Mouse (Mus musculus): Measurements from ENCODE around the gene Ubr3.
A peak's percentile ranks its signal among the peaks of the same experiment; 100 is the strongest.

Gene Ubr3

DNA sequence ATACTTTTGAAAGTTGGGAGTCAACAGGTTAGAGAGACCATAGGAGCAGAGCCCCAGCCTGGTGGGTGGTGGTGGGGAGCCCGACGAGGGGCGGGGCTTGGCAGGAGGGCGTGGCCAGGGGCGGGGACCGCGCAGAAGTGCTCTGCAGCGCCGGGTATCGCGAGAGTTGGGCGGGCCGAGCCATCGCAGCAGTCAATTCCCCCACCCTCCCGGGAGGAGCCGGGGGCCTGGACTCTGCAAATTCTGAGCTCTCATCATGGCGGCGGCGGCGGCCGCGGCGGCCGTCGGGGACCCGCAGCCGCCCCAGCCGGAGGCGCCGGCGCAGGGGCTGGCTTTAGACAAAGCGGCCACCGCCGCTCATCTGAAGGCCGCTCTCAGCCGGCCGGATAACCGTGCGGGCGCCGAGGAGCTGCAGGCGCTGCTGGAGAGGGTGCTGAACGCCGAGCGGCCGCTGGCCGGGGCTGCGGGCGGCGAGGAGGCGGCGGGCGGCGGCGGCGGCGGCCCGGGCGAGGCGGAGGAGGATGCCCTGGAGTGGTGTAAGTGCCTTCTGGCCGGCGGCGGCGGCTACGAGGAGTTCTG is at the start of gene Ubr3:
Gene Ubr3, plus strand, starts transcription at position 208 of the 579 bp plus-strand sequence.
- peak; percentile 95 to 96 for DNase-seq (ENCODE audit: low spot score in 2 of 2)

DNA sequence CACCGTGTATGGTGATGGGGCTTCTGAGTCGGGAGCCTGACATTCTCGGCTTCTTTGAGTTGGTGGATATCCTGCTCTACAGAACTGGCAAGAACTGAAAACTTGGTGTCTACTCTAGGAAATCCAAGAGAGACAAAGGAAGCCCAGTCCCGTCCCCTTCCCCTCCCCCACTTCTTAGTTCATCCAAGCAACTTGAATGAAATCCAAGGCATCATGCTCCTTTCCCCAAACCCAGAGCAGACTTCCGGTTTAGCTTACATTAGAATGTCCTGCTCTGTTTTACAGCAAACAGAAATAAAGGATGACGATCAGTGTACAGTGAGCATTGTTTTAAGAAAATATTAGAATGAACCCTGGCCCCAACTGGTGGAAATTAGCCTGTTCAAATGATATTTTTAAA is 47.8 kb upstream of the Ubr3 start:
- peak in 1 of 2 experiments; percentile 8 for DNase-seq (ENCODE audit: low spot score in 2 of 2)

DNA sequence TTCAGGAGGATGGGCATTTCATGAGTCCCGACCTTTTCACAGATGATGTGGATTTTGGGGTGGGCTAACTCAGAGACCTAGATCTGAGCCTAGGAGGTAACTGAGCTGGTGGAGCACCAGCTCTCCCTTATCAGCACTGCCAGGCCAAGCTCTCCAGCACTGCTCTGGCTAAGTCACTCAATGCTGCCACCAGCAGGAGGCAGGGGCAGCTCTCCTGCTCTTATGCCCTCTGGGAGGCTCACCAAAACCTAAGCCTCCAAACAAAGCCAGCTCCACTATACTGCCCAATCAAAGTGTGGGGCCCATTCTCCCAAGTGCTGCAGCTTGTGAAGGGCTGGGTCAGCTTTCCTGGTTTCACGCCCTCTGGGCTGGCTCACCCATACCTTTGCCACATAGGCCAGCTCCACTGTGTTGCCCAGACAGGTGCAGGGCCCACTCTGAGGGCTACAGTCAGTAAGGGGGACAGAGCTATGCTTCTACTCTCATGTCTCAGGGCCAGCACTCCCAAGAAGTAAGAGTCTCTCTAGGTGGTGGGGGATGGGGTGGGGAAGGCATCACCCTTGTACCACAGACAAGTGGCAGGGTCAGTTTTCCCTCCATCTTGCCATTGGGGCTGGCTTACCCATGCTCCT is 45.5 kb upstream of the Ubr3 start:
- no peak for DNase-seq (ENCODE audit: low spot score in 2 of 2)

DNA sequence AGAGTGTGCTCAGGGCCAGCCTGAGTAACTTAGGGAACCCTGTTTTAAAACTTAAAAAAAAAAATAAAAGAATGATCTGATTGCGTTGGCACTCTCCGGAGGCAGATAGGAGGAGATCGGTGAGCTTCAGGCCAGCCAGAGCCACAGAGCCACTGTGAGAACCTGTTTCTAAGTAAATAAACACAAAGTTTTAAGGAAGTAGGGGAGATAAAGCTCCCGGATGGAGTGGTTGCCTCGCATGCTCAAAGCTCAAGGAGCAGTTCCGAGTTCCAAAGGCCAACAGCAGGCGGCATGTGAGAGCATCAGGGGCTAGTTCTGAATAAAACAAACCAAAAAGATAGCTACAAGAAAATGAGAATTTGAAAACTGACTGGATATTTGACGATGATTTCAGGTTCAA is 40.7 kb upstream of the Ubr3 start:
- no peak for DNase-seq (ENCODE audit: low spot score in 2 of 2)

- no peak for DNase-seq (ENCODE audit: low spot score in 2 of 2)
These were observed 39.2 kb upstream of the Ubr3 start for GRCm38 (mm10) chr2:69857882-69858281.

- peak; percentile 14 to 19 for DNase-seq (ENCODE audit: low spot score in 2 of 2)
These were observed 36.0 kb upstream of the Ubr3 start for GRCm38 (mm10) chr2:69860972-69861452.

- DNase-seq (ENCODE audit: low spot score in 2 of 2): peak; percentile 92
These were observed 35.5 kb upstream of the Ubr3 start, which contains the start of gene Ssb for GRCm38 (mm10) chr2:69861485-69862091. Ssb (plus strand) TSS chr2:69861562.

GRCm38 (mm10) chr2:69862117-69862657 is 34.9 kb upstream of the Ubr3 start:
- no peak for DNase-seq (ENCODE audit: low spot score in 2 of 2)

GRCm38 (mm10) chr2:69883990-69884391 is 13.1 kb upstream of the Ubr3 start:
- no peak for DNase-seq (ENCODE audit: low spot score in 2 of 2)

- DNase-seq (ENCODE audit: low spot score in 2 of 2): no peak
These were observed 12.5 kb upstream of the Ubr3 start for GRCm38 (mm10) chr2:69884581-69884980.

GRCm38 (mm10) chr2:69885050-69885449 is 12.0 kb upstream of the Ubr3 start:
- no peak for DNase-seq (ENCODE audit: low spot score in 2 of 2)

- DNase-seq (ENCODE audit: low spot score in 2 of 2): peak; percentile 79 to 85
These were observed 11.4 kb upstream of the Ubr3 start, which contains the start of gene Mettl5 for GRCm38 (mm10) chr2:69885451-69886305. Mettl5 (minus strand) TSS chr2:69885615.

DNA sequence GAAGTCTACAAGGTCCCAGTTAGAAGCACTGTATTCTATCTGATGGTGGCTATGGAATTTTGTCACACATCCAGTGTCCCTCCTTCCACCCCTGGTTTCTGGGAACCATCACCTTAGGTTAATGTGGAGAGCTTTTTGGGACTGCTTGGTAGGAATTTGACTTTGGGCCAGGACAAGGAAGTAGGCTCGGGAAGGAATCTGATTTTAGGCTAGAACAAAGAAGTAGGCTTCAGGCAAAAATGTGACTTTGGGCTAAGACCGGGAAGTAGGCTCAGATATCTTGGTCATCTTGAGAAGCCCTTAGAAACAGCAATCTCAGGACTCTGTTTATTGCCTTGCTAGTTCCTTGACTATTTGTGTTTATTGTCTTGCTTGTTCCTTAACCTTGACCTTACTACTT is 8.1 kb upstream of the Ubr3 start:
- DNase-seq (ENCODE audit: low spot score in 2 of 2): no peak

DNA sequence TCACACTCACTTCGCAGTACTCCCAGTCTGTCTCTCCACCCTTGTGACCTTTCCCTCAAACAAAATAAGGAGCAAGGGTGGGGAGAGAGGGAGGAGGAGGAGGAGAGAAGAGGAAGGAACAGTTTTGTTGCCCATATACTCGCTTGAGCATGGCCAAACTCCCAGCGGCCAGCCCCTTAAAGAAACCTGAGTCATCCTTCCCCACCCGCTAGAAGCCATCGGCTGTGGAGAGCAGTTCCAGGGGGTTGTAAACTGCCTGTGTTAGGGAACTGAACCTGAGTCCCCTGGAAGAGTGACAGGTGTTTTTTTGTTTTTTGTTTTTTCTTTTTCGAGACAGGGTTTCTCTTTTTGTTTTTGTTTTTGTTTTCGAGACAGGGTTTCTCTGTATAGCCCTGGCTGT is 6.2 kb upstream of the Ubr3 start:
- no peak for DNase-seq (ENCODE audit: low spot score in 2 of 2)

- DNase-seq (ENCODE audit: low spot score in 2 of 2): no peak
These were observed 3.9 kb upstream of the Ubr3 start for GRCm38 (mm10) chr2:69893145-69893544.

DNA sequence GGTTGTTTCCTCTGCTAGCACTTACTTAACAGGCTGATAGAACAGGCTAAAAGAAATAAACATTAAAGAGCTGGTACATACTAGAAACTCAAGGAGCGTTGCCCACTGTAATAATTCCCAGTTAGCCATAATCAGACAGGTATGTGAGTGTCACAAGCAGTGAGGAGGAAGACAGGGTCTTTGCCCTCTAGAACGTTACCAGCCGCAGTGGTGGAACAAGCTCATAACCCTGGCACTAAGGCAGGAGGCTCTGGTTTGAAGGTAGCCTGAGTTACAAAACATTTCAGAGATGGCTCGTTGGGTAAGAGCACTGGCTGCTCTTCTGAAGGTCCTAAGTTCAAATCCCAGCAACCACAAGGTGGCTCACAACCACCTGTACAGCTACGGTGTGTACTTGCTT is 3.2 kb upstream of the Ubr3 start:
- no peak for DNase-seq (ENCODE audit: low spot score in 2 of 2)

- no peak for DNase-seq (ENCODE audit: low spot score in 2 of 2)
These were observed 1.4 kb upstream of the Ubr3 start for GRCm38 (mm10) chr2:69895502-69896223.

DNA sequence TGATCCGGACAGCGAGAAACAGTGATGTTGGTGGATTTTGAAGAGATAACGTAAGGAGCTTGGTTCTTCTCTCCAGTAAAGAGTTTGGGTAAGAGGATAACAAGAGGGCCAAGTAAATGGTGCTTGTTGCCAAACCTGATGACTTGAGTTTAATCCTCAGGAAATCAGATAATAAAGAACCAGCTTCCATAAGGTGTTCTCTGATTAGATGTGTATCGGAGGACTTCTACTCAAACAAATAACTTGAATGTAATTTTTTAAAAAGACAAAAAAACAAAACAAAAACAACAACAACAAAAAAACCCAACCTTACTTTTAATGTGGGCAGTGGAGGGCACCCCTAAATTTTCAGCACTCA is 843 bp upstream of the Ubr3 start:
- DNase-seq (ENCODE audit: low spot score in 2 of 2): no peak

- DNase-seq (ENCODE audit: low spot score in 2 of 2): peak; percentile 70 to 72
These were observed 851 bp downstream of the Ubr3 start for GRCm38 (mm10) chr2:69897618-69898575.

- DNase-seq (ENCODE audit: low spot score in 2 of 2): no peak
These were observed 6.5 kb downstream of the Ubr3 start for GRCm38 (mm10) chr2:69903541-69903940.

All from heart, adult 9 months (tissue).